Mouse (Mus musculus): Measurements from ENCODE around the gene Pi4ka. TPM values are rescaled to one million over a fixed set of nuclear protein-coding genes. Genes with fewer than 3 reads are reported as not detected.
A peak's percentile ranks its signal among the peaks of the same experiment; 100 is the strongest.

Gene Pi4ka
- 34.3 and 43.9 TPM in 2 replicates for polyA plus RNA-seq (2016; fragmentation: Nextera tagmentation; extraction: Ambion mirVana)

- no peaks in the 10 kb centered on the region for H3K27me3 ChIP-seq (ENCODE audit: low read depth, poor library complexity, severe bottlenecking)
- H3K36me3 ChIP-seq = peaks cover 8% of the 10 kb centered on the region
- peak within 1 kb of the TSS; percentile 87 for H3K4me3 ChIP-seq
- WGBS = under 1% methylated on average over 65 of the region's 69 CpGs
- DNase-seq (ENCODE audit: low spot score) = peak; percentile 100
- H3K4me1 ChIP-seq = peaks cover 26% of the 10 kb centered on the region
- H3K27ac ChIP-seq (replicated peaks) = peak within 1 kb of the TSS; percentile 93
- H3K9me3 ChIP-seq (replicated peaks) = no peaks in the 10 kb centered on the region
These were observed at the start of gene Pi4ka, which contains the start of gene Snap29 for GRCm38 (mm10) chr16:17405736-17406443. Gene Pi4ka, minus strand, starts transcription at chr16:17406314. Gene Snap29, plus strand, starts transcription at chr16:17405986.

- peaks cover 29% of the 10 kb centered on the region for H3K36me3 ChIP-seq
- peak overlapping the region; percentile 97 for H3K27ac ChIP-seq (replicated peaks)
- H3K4me3 ChIP-seq = peak overlapping the region; percentile 94
- under 1% methylated on average over 24 of the region's 24 CpGs for WGBS
- H3K4me1 ChIP-seq = peaks cover 30% of the 10 kb centered on the region
- H3K27me3 ChIP-seq (ENCODE audit: low read depth, poor library complexity, severe bottlenecking) = no peaks in the 10 kb centered on the region
- no peaks in the 10 kb centered on the region; the same call in 1 of the 2 replicates for H3K9me3 ChIP-seq (replicated peaks)
- no peak for DNase-seq (ENCODE audit: low spot score)
These were observed 46.2 kb upstream of the Pi4ka start for GRCm38 (mm10) chr16:17452373-17452715.

- Histone ChIP-seq H3K4me3 (peak within 1 kb of the TSS; percentile 94), H3K27ac (replicated peaks) (peak within 1 kb of the TSS; percentile 97)
- whole genome bisulfite sequencing = under 1% methylated on average over 63 of the region's 63 CpGs
These were observed 45.6 kb upstream of the Pi4ka start, which contains the start of gene Crkl for GRCm38 (mm10) chr16:17451541-17452372. Gene Crkl, plus strand, starts transcription at chr16:17451987.

GRCm38 (mm10) chr16:17432576-17432975, 26.5 kb upstream of the Pi4ka start:
- Histone ChIP-seq H3K27ac (replicated peaks) (no peak overlapping the region), H3K9me3 (replicated peaks) (no peaks in the 10 kb centered on the region), H3K36me3 (peaks cover 13% of the 10 kb centered on the region), H3K4me1 (no peaks in the 10 kb centered on the region), H3K4me3 (no peak overlapping the region), H3K27me3 (ENCODE audit: low read depth, poor library complexity, severe bottlenecking) (no peaks in the 10 kb centered on the region)
- no peak for DNase-seq (ENCODE audit: low spot score)
- 77% methylated on average over 2 of the region's 2 CpGs for WGBS

More at GRCm38 (mm10) chr16:17451541-17452372, 45.6 kb upstream of the Pi4ka start, which contains the start of gene Crkl:
- DNase-seq (ENCODE audit: low spot score) = peak; percentile 99
- Histone ChIP-seq H3K27me3 (ENCODE audit: low read depth, poor library complexity, severe bottlenecking) (no peaks in the 10 kb centered on the region), H3K36me3 (peaks cover 23% of the 10 kb centered on the region), H3K4me1 (peaks cover 30% of the 10 kb centered on the region), H3K9me3 (replicated peaks) (no peaks in the 10 kb centered on the region)

- Histone ChIP-seq H3K9me3 (replicated peaks) (no peaks in the 10 kb centered on the region), H3K4me1 (no peaks in the 10 kb centered on the region), H3K4me3 (no peak overlapping the region), H3K27me3 (ENCODE audit: low read depth, poor library complexity, severe bottlenecking) (no peaks in the 10 kb centered on the region), H3K27ac (replicated peaks) (no peak overlapping the region), H3K36me3 (peaks cover 64% of the 10 kb centered on the region)
- DNase-seq (ENCODE audit: low spot score) = no peak
- WGBS = 76% methylated on average over 3 of the region's 3 CpGs
These were observed 16.9 kb upstream of the Pi4ka start for GRCm38 (mm10) chr16:17423021-17423420.

GRCm38 (mm10) chr16:17410209-17410608, 4.1 kb upstream of the Pi4ka start:
- Histone ChIP-seq H3K9me3 (replicated peaks) (no peaks in the 10 kb centered on the region), H3K27ac (replicated peaks) (no peak overlapping the region), H3K27me3 (ENCODE audit: low read depth, poor library complexity, severe bottlenecking) (no peaks in the 10 kb centered on the region), H3K4me3 (no peak overlapping the region), H3K36me3 (no peaks in the 10 kb centered on the region), H3K4me1 (peaks cover 15% of the 10 kb centered on the region)
- 82% methylated on average over 4 of the region's 4 CpGs for WGBS
- DNase-seq (ENCODE audit: low spot score) = no peak

- Histone ChIP-seq H3K27ac (replicated peaks) (no peak overlapping the region), H3K4me3 (no peak overlapping the region), H3K9me3 (replicated peaks) (no peaks in the 10 kb centered on the region), H3K36me3 (no peaks in the 10 kb centered on the region), H3K4me1 (peaks cover 26% of the 10 kb centered on the region), H3K27me3 (ENCODE audit: low read depth, poor library complexity, severe bottlenecking) (no peaks in the 10 kb centered on the region)
- 92% methylated on average over 2 of the region's 2 CpGs for WGBS
- DNase-seq (ENCODE audit: low spot score) = no peak
These were observed 2.9 kb upstream of the Pi4ka start for GRCm38 (mm10) chr16:17409046-17409445.

- Histone ChIP-seq H3K27me3 (ENCODE audit: low read depth, poor library complexity, severe bottlenecking) (no peaks in the 10 kb centered on the region), H3K4me3 (peak overlapping the region; percentile 87), H3K9me3 (replicated peaks) (no peaks in the 10 kb centered on the region), H3K36me3 (peaks cover 8% of the 10 kb centered on the region), H3K27ac (replicated peaks) (no peak overlapping the region), H3K4me1 (peaks cover 26% of the 10 kb centered on the region)
- no peak for DNase-seq (ENCODE audit: low spot score)
- 45% methylated on average over 9 of the region's 9 CpGs for WGBS
These were observed 558 bp upstream of the Pi4ka start for GRCm38 (mm10) chr16:17406512-17407231.

- no peak for DNase-seq (ENCODE audit: low spot score)
- H3K36me3 ChIP-seq = peaks cover 8% of the 10 kb centered on the region
- peak overlapping the region; percentile 87 for H3K4me3 ChIP-seq
- no peaks in the 10 kb centered on the region for H3K9me3 ChIP-seq (replicated peaks)
- under 1% methylated on average over 22 of the region's 22 CpGs for WGBS
- H3K27me3 ChIP-seq (ENCODE audit: low read depth, poor library complexity, severe bottlenecking) = no peaks in the 10 kb centered on the region
- peaks cover 26% of the 10 kb centered on the region for H3K4me1 ChIP-seq
- H3K27ac ChIP-seq (replicated peaks) = peak overlapping the region; percentile 93
These were observed 830 bp downstream of the Pi4ka start for GRCm38 (mm10) chr16:17405271-17405696.

- peaks cover 24% of the 10 kb centered on the region for H3K4me1 ChIP-seq
- H3K4me3 ChIP-seq = no peak overlapping the region
- 70% methylated on average over 1 of the region's 1 CpGs for WGBS
- no peaks in the 10 kb centered on the region for H3K27me3 ChIP-seq (ENCODE audit: low read depth, poor library complexity, severe bottlenecking)
- H3K9me3 ChIP-seq (replicated peaks) = no peaks in the 10 kb centered on the region
- H3K36me3 ChIP-seq = peaks cover 8% of the 10 kb centered on the region
- no peak for DNase-seq (ENCODE audit: low spot score)
- H3K27ac ChIP-seq (replicated peaks) = no peak overlapping the region
These were observed 3.3 kb downstream of the Pi4ka start for GRCm38 (mm10) chr16:17402855-17403254.

- no peaks in the 10 kb centered on the region for H3K27me3 ChIP-seq (ENCODE audit: low read depth, poor library complexity, severe bottlenecking)
- DNase-seq (ENCODE audit: low spot score) = no peak
- H3K4me1 ChIP-seq = no peaks in the 10 kb centered on the region
- H3K9me3 ChIP-seq (replicated peaks) = no peaks in the 10 kb centered on the region
- 90% methylated on average over 4 of the region's 4 CpGs for WGBS
- H3K27ac ChIP-seq (replicated peaks) = no peak overlapping the region
- peaks cover 14% of the 10 kb centered on the region for H3K36me3 ChIP-seq
- no peak overlapping the region for H3K4me3 ChIP-seq
These were observed 13.3 kb downstream of the Pi4ka start for GRCm38 (mm10) chr16:17392784-17393183.

GRCm38 (mm10) chr16:17383594-17384326, 22.4 kb downstream of the Pi4ka start:
- H3K27me3 ChIP-seq (ENCODE audit: low read depth, poor library complexity, severe bottlenecking) = no peaks in the 10 kb centered on the region
- DNase-seq (ENCODE audit: low spot score) = no peak
- no peak overlapping the region for H3K27ac ChIP-seq (replicated peaks)
- H3K4me3 ChIP-seq = no peak overlapping the region
- no peaks in the 10 kb centered on the region for H3K9me3 ChIP-seq (replicated peaks)
- H3K4me1 ChIP-seq = no peaks in the 10 kb centered on the region
- 86% methylated on average over 2 of the region's 2 CpGs for WGBS
- H3K36me3 ChIP-seq = peaks cover 29% of the 10 kb centered on the region
